Mouse (Mus musculus): ENCODE results near the gene Gas2.

Gene Gas2

GRCm38 (mm10) chr7:51885345-51885744 lies 23.5 kb downstream of the Gas2 start:
- no peak for DNase-seq (ENCODE audit: low spot score)

- DNase-seq (ENCODE audit: low spot score): no peak
These were observed 26.1 kb downstream of the Gas2 start for GRCm38 (mm10) chr7:51887678-51888567.

GRCm38 (mm10) chr7:51889601-51890000 lies 27.8 kb downstream of the Gas2 start:
- DNase-seq (ENCODE audit: low spot score): no peak

- DNase-seq (ENCODE audit: low spot score): no peak
These were observed 30.6 kb downstream of the Gas2 start for GRCm38 (mm10) chr7:51892224-51892965.

GRCm38 (mm10) chr7:51893008-51893407 lies 31.2 kb downstream of the Gas2 start:
- DNase-seq (ENCODE audit: low spot score): no peak

- DNase-seq (ENCODE audit: low spot score): no peak
These were observed 32.5 kb downstream of the Gas2 start for GRCm38 (mm10) chr7:51894133-51894801.

- no peak for DNase-seq (ENCODE audit: low spot score)
These were observed 33.1 kb downstream of the Gas2 start for GRCm38 (mm10) chr7:51894939-51895338.

- DNase-seq (ENCODE audit: low spot score): no peak
These were observed 37.3 kb downstream of the Gas2 start for GRCm38 (mm10) chr7:51899066-51899465.

- DNase-seq (ENCODE audit: low spot score): no peak
These were observed 51.7 kb downstream of the Gas2 start for GRCm38 (mm10) chr7:51913292-51914050.

GRCm38 (mm10) chr7:51914132-51914531 lies 52.3 kb downstream of the Gas2 start:
- DNase-seq (ENCODE audit: low spot score): no peak

GRCm38 (mm10) chr7:51928761-51929519 lies 67.1 kb downstream of the Gas2 start:
- DNase-seq (ENCODE audit: low spot score): no peak

GRCm38 (mm10) chr7:51931217-51931616 lies 69.4 kb downstream of the Gas2 start:
- no peak for DNase-seq (ENCODE audit: low spot score)

- DNase-seq (ENCODE audit: low spot score): no peak
These were observed 75.5 kb downstream of the Gas2 start for GRCm38 (mm10) chr7:51937337-51937736.

- no peak for DNase-seq (ENCODE audit: low spot score)
These were observed 78.6 kb downstream of the Gas2 start for GRCm38 (mm10) chr7:51940461-51940860.

- DNase-seq (ENCODE audit: low spot score): no peak
These were observed 93.7 kb downstream of the Gas2 start for GRCm38 (mm10) chr7:51955424-51956041.

GRCm38 (mm10) chr7:51957766-51958165 lies 96.0 kb downstream of the Gas2 start:
- DNase-seq (ENCODE audit: low spot score): no peak

- DNase-seq (ENCODE audit: low spot score): no peak
These were observed 99.0 kb downstream of the Gas2 start for GRCm38 (mm10) chr7:51960698-51961374.

GRCm38 (mm10) chr7:51962219-51962952 lies 100.6 kb downstream of the Gas2 start:
- DNase-seq (ENCODE audit: low spot score): no peak

- DNase-seq (ENCODE audit: low spot score): no peak
These were observed 102.9 kb downstream of the Gas2 start for GRCm38 (mm10) chr7:51964681-51965080.
